Mouse (Mus musculus) neural tube, embryonic 10.5 days (tissue): ENCODE data around the gene Ncl.
A peak's percentile ranks its signal among the peaks of the same experiment; 100 is the strongest.

ENCODE experiments used
- DNase-seq: peaks from one replicate; pipeline ENCODE4 v3.0.0-alpha.2; 2017; ENCODE audit warnings: low spot score; ENCODE audit errors: extremely low spot score

Ncl gene

DNA sequence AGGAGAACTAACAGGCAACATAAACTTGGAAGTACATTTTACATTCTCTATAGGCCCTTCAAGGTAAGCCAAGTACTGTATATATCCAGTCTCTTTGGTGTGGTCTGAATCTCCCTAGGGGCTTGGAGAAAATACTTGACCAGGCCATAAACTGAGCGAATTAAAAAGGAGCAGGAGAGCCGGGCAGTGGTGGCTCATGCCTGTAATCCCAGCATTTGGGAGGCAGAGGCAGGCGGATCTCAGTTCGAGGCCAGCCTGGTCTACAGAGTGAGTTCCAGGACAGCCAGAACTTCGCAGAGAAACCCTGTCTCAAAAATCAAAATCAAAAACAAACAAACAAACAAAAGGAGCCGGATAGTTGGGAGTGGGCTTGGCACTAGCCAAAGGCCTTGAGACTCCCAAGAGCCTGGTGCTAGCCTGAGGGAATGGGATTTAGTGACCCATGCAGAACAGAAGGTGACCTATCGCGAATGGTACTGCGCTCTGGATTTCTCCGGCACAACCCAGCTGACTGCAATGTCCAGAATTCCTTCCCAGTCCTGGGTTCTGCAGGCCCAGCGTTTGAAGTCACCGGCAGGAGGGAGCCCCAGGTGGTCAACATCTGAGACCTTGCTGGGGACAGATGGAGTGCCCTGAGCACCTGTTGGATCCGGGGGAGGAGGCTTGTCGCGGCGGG is 46.0 kb downstream of the Ncl start:
- no peak for DNase-seq

DNA sequence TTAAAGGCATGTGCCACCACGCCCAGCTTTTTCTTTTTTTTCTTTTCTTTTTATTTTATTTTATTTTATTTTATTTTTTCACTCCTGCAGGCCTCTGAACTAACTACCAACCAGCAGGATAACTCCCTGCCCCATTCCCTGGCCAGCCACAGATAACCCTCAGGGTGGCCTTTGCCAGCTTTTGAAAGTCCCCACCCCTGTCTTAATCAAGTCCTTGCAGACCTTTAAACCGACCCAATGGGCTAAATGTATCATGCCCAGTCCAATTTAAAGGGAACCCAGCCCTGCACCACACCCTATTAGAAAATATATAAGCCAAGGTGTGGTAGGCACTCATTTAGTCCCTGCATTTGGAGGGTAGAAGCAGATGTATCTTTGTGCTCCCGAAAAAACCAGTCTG is 46.9 kb downstream of the Ncl start:
- DNase-seq, result no peak

DNA sequence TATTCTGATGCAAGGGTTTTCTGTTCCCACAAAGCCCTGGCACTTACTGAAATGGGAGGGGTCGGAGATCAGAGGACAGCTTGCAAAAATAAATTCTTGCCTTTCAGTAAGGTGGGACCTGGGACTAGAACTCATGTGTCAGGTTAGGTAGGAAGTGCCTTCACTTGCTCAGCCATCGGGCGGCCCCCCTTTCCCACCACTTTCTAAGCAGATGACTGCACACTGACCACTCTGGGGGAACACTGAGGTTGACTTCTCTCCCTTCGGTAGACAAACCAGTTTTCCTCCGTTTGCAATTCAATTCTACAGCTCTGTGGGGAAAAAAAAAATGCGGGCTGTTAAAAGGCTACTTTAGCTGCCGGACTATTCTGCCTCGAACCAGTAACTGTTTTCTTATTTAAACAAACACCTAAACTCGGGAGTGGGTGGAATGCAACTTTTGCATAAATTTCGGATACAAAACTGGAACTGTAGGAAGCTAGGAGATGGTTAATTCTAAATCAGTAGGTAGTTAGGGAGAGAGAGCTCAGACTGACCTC is 47.7 kb downstream of the Ncl start:
- no peak for DNase-seq

DNA sequence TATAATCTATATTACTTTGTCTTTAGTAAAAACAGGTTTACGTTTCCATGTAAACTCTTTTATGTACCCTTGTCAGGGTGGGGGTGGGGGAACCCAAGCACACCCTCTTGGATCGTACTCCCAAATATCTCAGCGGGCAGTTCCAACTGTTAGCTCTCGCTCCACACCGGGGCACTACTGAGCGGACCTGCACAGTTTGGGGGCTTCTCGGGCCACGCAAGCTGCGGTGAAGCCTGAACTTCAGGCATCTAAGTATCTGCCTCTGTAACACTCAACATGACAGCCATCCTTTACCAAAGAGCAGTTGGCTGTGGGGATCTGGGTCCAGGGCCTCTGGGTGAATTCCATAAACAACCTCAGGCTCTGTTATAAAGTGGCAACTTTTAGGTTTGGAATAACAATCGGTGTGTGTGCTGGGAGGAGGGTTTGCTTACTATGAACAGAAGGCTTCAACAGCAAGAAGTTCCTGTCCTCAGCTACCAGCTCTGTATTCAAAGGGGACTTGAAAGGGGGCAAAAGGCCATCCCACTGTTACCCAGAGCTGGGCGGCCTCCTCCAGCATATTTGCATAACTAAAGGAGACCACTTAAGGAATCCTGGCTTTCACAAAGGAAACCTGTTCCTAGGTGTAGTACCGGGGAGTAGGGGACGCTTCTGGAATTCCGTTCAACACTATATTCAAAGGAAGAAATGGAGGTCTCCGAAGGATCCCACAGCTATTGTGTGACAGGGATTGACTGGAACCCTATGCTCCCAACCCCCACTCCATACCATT is 48.5 kb downstream of the Ncl start:
- no peak for DNase-seq

DNA sequence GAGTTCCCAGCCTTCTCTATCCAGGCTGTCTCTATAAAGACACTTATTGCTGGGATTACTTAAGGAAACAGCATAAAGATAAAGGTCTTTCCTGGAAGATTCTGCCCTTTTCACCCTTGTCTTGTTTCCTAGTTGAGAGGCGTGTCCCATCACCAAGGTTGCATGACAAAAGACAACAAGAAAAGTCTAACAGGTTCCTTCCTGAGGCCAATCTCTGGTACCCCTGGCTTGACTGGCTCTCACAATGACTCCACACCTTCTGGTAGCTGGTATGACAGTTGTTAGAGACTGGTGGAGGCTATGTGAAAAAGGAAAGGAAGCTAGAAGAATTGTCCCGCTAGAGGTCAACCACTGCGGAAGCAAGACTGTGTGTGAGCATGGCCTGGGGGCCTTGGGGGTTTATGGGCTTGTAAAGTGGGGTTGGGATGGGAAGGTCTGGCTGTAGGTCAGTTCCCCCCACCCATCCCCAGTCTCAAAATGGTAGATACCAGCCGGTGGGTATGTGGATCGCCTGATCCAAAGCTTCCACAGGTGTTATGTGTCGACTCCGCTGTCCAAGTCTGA is 49.8 kb downstream of the Ncl start:
- DNase-seq, result no peak

DNA sequence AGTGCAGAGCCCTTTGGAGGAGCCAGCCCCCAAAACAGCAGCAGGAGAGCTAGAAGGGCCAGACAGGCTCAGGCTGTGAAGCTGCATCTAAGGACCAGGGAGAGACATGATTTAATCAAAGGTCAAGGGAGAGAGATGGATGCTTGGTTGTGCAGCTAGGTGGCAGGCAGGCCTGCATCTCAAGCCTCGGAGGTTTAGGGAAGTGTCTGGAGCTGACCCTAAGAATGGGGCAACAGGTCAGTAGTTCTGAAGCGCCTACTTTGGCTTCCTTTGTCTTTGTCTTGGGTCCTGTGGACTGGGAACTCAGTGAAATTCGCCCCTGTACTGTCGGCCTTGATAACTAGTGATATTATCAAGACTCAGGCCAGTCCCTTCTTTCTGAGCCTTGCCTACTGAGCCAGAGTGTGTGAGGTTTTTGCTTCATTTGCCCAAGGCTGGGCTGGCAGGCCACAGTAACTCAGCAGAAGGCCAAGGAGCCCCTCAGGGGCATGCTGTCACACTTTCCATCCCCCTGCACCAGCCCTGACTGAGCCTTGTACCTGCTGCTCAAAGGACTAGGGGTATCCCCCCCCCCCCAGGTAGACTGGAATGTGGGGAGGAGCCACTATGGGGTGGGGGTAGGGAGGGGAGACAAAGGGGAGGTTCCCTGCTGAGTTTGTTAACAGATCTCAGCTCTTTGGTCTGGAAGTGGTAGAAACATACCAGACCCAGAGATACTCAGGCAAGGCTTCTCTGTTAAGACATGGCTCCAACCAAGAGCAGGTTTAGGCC is 51.1 kb downstream of the Ncl start:
- DNase-seq, result no peak

DNA sequence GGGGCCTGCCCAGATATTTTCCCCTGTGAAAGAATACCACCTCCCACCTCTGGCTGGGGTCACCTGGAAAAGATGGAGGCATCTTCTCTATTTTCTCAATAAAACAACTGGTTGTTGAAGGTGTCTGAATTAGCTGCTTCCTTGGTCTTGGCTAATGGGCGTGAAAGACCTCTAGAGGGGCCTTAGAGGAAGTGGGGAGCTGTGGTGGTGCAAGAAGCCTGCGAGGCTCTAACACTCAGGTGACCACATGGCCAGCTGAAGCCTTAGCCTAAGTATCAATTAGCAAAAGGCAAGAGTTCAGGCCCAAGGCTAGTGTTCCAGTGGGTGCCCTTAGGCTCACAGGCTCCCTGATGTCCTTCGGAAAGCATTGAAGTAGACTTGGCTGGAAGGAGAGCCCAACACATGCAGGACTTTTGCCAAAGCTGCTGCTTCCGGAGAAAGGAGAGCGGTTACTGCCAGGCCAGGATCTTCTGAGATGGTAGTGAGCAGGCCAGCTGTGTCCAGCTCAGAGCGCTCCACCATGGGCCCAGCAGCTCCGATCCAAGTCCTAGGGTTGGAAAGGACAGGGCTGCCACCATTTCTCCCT is 51.9 kb downstream of the Ncl start:
- no peak for DNase-seq

DNA sequence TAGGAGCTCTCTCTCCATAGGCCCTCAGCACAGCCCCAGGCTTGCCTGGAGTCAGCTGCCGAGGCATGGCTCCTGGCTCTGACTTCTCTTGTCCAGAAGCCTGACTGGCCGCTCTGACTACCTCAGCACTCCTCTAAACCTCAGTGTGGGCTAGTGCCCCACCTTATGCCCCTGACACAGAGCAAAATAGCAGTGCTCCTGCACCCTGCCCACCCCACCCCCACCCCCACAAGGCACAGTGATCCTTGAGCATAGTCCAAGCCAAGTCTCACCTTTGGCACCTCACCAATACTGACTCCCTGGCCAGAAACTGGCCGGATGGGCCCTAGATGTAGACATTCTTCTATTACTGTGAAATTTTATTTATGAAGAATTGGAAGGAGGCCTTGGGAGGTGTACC is 52.5 kb downstream of the Ncl start:
- DNase-seq, result no peak

DNA sequence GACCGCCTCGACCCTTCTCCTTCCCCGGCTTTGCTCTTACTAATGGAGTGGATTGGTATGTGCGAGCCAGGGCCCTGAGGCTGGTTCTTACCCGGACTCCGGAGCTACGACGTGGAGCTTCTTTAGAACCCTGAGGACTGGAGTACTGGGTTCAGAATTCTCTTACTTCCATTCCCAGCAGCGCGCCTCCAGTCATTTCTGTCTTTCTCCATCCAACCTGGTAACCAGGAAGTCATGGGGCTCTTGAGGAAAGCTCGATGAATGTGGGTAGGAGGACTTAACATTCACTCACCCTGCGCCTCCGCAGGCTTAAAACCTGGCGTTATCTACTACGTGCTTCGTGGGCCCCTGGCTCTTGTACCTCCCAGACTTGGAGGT is 55.3 kb downstream of the Ncl start:
- no peak for DNase-seq

DNA sequence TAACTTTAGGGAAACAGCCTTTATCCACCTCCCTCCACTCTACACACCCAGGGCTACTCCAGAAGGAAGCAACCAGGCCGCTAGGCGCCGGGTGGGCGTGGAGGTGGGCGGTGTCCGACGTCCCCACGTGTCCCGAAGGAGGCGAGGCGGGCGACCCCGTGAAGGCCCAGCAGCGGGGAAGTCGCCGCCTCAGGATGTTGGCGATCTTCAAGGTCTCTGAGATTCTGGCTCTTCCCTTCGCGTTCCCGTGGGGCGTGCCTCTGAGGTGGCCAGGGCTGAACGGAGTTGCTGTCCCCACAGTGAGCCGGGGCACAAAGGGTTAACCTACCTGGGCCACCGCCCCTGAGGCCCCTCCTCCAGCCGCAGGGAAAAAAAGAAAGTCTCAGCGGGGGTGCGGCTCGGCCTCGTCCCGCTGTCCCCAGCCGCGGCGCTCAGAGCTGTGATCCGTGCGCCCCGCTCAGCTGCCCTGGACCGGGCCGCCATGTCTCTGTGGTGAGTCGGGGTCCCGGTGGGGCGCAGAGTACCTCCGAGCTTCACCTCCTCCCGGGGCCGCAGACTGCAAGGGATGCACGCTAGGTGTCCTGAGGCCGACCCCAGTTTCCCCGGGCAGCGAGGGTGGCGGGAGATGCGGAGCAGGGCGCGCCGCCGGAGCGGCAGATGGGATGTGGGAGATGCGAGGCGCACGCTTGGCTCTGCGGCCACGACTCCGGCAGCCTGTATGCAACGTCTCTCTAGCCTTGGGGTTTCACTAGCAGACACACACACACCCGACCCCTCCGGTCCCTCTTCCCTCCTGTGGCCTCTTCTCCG is 55.9 kb downstream of the Ncl start:
- peak; percentile 75 for DNase-seq

DNA sequence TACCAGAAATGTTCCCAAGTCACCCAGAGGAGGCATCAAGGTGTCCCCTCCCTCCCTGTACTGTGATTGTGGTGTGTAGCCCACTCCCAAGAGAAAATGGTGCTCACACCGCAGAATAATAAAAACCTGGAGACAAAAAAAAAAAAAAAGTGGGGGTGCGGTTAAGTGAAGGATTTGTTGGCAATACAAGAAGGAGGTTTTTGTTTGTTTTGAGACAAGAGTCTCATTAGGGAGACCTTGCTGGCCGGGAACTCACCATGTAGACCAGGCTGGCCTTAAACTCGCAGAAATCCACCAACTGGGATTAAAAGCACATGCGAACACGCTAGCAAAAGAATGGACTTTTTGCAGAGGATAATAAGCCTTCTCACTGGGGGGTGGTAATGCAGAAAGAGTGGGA is 56.7 kb downstream of the Ncl start, which contains the start of gene B3gnt7:
Gene B3gnt7, plus strand, starts transcription at position 301 of the 400 bp plus-strand sequence.
- DNase-seq, result no peak

DNA sequence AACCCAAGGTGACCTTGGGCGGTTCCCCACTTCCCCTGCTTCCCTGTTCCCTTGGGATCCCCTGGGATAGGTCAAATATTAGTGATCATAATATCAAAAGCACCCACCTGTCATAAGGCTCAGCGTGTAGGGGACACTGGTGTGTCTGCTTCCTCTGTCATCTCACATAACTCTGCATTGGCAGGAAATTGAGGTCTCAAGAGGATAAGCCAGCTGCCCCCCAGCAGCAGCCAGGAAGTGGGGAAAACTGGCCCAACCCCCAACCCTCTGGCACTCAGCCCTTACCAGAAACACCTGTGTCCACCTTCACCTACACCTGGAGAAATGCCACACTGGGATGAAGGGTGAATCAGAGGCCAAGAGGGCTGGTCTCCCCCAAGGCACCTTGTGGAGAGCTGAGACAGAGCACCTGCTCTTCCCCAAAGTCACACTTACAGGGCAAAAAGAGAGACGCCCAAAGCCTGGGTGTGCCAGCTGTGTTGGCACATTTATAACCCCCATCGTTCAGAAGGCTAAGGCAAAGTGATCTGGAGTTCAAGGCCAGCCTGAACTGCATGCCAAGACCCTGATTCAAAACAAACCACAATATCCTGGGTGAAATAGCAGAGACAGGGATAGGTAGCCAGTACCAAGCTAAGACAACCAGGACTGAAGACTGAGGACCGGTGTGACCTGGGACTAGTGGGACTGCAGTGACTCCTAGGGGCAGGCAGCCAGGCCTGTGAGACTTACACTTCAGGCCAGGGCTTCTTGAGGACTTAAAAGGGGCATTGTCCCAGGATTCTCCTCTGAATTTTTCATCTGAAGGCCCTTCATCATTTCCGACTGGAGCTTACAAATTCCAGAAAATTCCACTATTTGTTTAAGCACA is 57.7 kb downstream of the Ncl start:
- no peak for DNase-seq

DNA sequence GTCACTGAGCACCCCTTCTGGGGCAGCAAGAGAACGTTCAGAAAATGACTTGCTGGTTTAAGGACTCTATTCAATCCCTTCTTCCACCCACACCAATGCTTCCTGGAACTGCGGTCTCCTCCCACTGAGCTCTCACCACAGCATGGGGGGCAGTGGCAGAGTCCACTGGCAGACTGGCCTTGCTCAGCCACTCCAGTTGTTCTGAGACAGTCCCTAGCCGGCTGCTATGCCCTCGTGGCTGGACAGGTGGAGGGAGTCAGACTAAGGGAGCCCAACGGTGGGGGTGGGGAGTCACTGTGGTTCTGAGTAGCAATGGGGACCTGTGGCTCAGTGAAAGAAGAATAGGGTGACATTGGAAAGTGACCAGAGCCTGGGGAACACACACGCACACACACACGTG is 58.5 kb downstream of the Ncl start:
- no peak for DNase-seq

DNA sequence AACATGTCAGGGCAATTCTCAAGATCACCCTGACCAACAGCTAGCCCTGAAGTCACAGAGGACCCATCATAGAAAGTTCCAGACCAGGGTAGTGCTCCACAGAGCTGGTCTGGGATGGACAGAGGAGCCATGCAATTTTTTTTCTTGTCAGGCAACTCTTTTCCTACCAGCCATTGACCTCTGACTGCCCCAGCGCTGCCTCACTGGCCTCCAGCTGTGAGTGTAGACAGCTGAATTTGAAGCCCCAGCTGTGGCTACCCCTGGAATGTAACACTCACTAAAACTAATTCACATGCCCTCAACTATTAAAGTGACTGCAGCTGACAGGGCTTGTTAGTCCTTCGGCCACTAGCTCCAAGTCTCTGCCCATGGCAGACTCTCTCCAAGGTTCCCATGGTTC is 59.1 kb downstream of the Ncl start:
- no peak for DNase-seq
